Mouse (Mus musculus) embryonic facial prominence, embryonic 13.5 days (tissue): ENCODE measurements around the gene Fam129c. TPM values are rescaled to one million over a fixed set of nuclear protein-coding genes. Genes with fewer than 3 reads are reported as not detected.

Experiments
- ATAC-seq: fragments of 200-750 bp; cut with Nextera tagmentation; 2 replicates; pipeline ENCODE4 v1.8.0; 2017; ENCODE audit warnings: low read depth; ENCODE audit not compliant: insufficient number of reproducible peaks, insufficient read depth, low FRiP score, low TSS enrichment
- H3K27ac ChIP-seq: fragments of 300-500 bp; sonication (generic); 2 replicates; pipeline ENCODE4 v1.5.1; 2015; ENCODE audit warnings: moderate library complexity, mild to moderate bottlenecking, inconsistent platforms
- H3K27me3 ChIP-seq: fragments of 300-500 bp; sonication (generic); 2 replicates; pipeline ENCODE4 v1.6.1; 2015; ENCODE audit warnings: mild to moderate bottlenecking, inconsistent platforms
- H3K36me3 ChIP-seq: fragments of 300-500 bp; sonication (generic); 2 replicates; pipeline ENCODE4 v1.6.1; 2015; ENCODE audit warnings: mild to moderate bottlenecking, inconsistent platforms
- H3K4me1 ChIP-seq: fragments of 300-500 bp; sonication (generic); 2 replicates; pipeline ENCODE4 v1.6.1; 2015; ENCODE audit warnings: inconsistent platforms
- H3K4me2 ChIP-seq: fragments of 300-500 bp; sonication (generic); 2 replicates; pipeline ENCODE4 v1.6.1; 2015; ENCODE audit warnings: moderate library complexity, mild to moderate bottlenecking, inconsistent platforms
- H3K4me3 ChIP-seq: fragments of 300-500 bp; sonication (generic); 2 replicates; pipeline ENCODE4 v1.5.1; 2015; ENCODE audit warnings: mild to moderate bottlenecking, inconsistent platforms
- H3K9ac ChIP-seq: fragments of 300-500 bp; sonication (generic); 2 replicates; pipeline ENCODE4 v1.6.1; 2015; ENCODE audit warnings: mild to moderate bottlenecking, inconsistent platforms
- H3K9me3 ChIP-seq: fragments of 300-500 bp; sonication (generic); 2 replicates; pipeline ENCODE4 v1.6.1; 2016; ENCODE audit warnings: inconsistent platforms
- WGBS: fragments of 180-500 bp; shearing (Covaris S2); methylation state at CpG from one replicate; pipeline ENCODE4 v1.1.7; 2015; ENCODE audit warnings: mixed read lengths; 5-methylcytosine and 5-hydroxymethylcytosine counted together
- polyA plus RNA-seq: library from polyadenylated mRNA; unstranded; fragments of >200 nt; fragmentation: Nextera tagmentation; extraction: Ambion mirVana; gene quantifications from 2 replicates; pipeline ENCODE4 v1.2.1, GENCODE M21; 2015

Fam129c gene
- polyA plus RNA-seq, 1 experiment from 2014 or later, result 4.8 TPM

- Histone ChIP-seq H3K4me2 (no peak overlapping the region), H3K9ac (no peak overlapping the region), H3K27me3 (peaks cover 82% of the 10 kb centered on the region), H3K4me3 (no peak overlapping the region), H3K9me3 (peaks cover 6% of the 10 kb centered on the region), H3K4me1 (peaks cover 18% of the 10 kb centered on the region), H3K27ac (no peak overlapping the region), H3K36me3 (no peaks in the 10 kb centered on the region)
- WGBS, result 81% methylated on average over 4 of the region's 4 CpGs
- ATAC-seq, result no peak
Measured at GRCm38 (mm10) chr8:71563992-71564391, 33.5 kb upstream of the Fam129c start.

DNA sequence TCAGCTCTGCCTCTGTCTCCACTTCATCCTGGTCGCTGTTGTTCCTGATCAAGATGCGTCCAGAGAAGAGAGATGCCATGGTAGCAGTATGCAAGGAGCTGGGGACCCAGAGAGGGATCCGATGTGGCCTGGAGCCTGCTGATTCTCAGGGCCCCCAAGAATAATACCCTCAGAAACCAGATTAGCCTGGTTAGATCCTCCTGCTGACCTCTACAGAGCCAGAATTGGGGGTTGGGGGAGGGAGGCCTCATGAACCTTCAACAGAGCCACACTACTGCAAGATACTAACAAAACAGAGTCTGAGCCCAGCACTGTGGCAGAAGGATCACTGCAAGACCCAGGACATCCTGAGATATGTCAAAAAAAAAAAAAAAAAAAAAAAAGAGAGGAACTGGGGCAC lies 30.9 kb upstream of the Fam129c start, which contains the start of gene Nxnl1:
Nxnl1 (minus strand) TSS at position 101 of the 400 bp plus-strand sequence.
- Histone ChIP-seq H3K4me2 (no peak within 1 kb of the TSS), H3K36me3 (no peaks in the 10 kb centered on the region), H3K27me3 (peaks cover 63% of the 10 kb centered on the region), H3K9me3 (peaks cover 6% of the 10 kb centered on the region), H3K4me1 (peaks cover 28% of the 10 kb centered on the region), H3K27ac (no peak within 1 kb of the TSS), H3K9ac (0 out of 2 replicates have a peak within 1 kb of the TSS, but pooled peaks have one; percentile 21), H3K4me3 (no peak within 1 kb of the TSS)
- 42% methylated on average over 3 of the region's 3 CpGs for WGBS
- ATAC-seq, result no peak

GRCm38 (mm10) chr8:71567587-71567986 lies 29.9 kb upstream of the Fam129c start:
- ATAC-seq, result no peak
- Histone ChIP-seq H3K36me3 (no peaks in the 10 kb centered on the region), H3K27me3 (peaks cover 52% of the 10 kb centered on the region), H3K9ac (no peak overlapping the region), H3K4me3 (no peak overlapping the region), H3K9me3 (peaks cover 6% of the 10 kb centered on the region), H3K27ac (no peak overlapping the region), H3K4me2 (no peak overlapping the region), H3K4me1 (peaks cover 32% of the 10 kb centered on the region)
- 72% methylated on average over 7 of the region's 7 CpGs for WGBS

DNA sequence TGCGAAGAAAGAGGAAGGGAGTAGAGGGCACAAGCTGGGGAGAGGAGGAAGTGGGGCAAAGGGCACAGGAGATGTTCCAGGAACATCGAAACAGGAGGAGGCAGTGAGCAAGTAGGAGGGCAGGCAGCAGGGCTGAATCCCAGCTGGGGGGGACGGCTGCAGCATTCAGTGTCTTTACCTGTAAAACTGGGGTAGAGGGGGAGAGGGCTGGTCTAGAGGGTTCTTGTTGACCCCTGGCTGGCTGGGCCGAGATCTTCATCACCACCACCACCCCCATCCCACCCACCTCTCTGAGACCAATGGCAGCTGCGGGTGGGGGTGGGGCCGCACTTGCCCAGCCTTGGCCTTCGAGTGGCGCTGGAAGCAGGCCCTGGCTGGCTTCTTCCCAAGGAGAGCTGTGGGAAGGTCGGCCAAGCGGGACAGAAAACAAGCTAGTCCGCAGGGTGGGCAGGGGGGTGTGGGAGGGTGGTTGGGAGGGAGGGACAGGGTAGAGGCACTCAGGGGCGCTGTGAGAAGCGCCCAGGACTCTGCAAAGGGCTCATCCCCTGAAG lies 29.0 kb upstream of the Fam129c start, which contains the start of gene Slc27a1:
Slc27a1 (plus strand) TSS at position 496 of the 551 bp plus-strand sequence.
- H3K4me1 ChIP-seq, result peaks cover 34% of the 10 kb centered on the region
- H3K4me2 ChIP-seq, result peak within 1 kb of the TSS; percentile 84
- H3K27ac ChIP-seq, result peak within 1 kb of the TSS; percentile 83
- peaks cover 44% of the 10 kb centered on the region for H3K27me3 ChIP-seq
- peak within 1 kb of the TSS; percentile 61 for H3K4me3 ChIP-seq
- H3K36me3 ChIP-seq, result no peaks in the 10 kb centered on the region
- peaks cover 6% of the 10 kb centered on the region for H3K9me3 ChIP-seq
- WGBS, result 11% methylated on average over 13 of the region's 13 CpGs
- peak within 1 kb of the TSS; percentile 65 for H3K9ac ChIP-seq
- ATAC-seq, result no peak

GRCm38 (mm10) chr8:71568941-71569340 lies 28.5 kb upstream of the Fam129c start:
- peaks cover 5% of the 10 kb centered on the region for H3K9me3 ChIP-seq
- peak overlapping the region; percentile 83 for H3K27ac ChIP-seq
- no peak for ATAC-seq
- no peaks in the 10 kb centered on the region for H3K36me3 ChIP-seq
- peak overlapping the region; percentile 84 for H3K4me2 ChIP-seq
- peaks cover 34% of the 10 kb centered on the region for H3K4me1 ChIP-seq
- WGBS, result 21% methylated on average over 6 of the region's 6 CpGs
- peak overlapping the region; percentile 65; the same call in 1 of the 2 replicates for H3K9ac ChIP-seq
- H3K27me3 ChIP-seq, result peaks cover 39% of the 10 kb centered on the region
- H3K4me3 ChIP-seq, result peak overlapping the region; percentile 61

DNA sequence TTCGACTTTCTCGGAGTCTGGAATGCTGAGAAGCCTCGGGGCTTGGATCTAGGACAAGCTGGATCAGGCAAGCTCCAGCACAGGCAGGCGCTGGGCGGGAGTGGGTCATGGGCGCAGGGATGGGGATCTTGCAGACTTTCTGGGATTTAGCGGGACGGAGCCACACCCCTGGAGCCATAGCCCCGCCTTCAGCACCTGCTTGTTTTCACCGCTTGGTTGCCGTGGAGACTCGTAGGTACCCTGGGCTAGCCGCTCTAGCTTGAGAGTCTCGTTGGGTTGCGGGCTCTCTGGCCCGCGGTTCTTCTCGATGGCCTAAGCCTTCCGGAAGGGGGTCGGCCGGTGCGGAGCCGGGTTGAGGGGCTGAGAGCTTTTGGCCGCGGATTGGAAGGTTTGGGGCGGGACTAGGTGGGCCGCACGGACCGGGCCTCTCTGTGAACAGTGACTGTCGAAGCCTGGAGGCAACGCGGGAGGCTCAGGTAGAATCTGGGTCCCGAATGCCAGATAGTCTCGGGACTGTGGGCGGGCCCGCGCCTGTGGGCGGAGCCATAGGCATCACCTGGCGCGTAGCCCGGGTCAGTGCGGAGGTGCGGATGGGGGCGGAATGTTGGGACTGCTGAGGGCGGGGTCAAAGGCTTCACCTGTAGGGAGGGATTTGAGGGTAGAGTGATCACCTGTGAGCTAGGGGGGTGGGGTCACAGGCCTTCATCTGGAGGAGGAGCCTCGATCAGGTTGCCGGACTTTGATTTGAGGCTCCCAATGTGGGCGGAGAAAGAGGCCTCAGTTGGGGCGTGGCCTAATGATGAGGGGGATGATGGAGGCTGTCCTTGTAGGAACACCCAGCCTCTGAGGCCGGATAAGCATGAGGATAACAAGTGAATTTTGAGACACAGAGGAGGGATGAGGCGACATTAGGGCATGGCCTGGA lies 27.8 kb upstream of the Fam129c start:
- under 1% methylated on average over 51 of the region's 51 CpGs for WGBS
- no peaks in the 10 kb centered on the region for H3K36me3 ChIP-seq
- H3K9ac ChIP-seq, result peak overlapping the region; percentile 65
- no peaks in the 10 kb centered on the region for H3K9me3 ChIP-seq
- H3K4me1 ChIP-seq, result peaks cover 34% of the 10 kb centered on the region
- ATAC-seq, result peak; percentile 63
- H3K27me3 ChIP-seq, result peaks cover 34% of the 10 kb centered on the region
- peak overlapping the region; percentile 61 for H3K4me3 ChIP-seq
- peak overlapping the region; percentile 83 for H3K27ac ChIP-seq
- H3K4me2 ChIP-seq, result peak overlapping the region; percentile 84

DNA sequence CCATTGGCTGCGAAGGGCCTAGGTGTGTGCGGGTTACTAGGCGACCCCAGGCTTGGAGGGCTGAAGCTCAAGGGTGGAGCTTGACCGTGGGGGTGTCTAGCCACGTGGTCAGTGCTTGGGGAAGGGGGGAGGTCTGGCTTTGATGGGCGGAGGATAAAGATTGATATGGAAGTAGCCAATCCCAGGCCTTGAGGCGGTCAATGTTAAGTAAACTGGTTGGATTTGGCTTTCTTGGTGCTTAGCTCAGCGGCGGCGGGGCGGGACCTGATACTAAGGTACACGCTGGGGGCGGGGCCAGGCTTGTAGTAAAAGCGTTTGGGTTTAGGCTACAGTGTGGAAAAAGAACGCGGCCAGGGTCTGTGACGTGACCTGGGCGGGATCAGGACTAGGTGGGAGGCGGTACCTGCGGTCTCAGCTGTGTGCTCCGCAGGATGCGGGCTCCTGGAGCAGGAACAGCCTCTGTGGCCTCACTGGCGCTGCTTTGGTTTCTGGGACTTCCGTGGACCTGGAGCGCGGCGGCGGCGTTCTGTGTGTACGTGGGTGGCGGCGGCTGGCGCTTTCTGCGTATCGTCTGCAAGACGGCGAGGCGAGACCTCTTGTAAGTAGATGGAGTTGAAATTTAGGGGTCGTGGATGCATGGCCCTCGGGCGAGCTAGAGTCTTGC lies 27.0 kb upstream of the Fam129c start:
- no peaks in the 10 kb centered on the region for H3K36me3 ChIP-seq
- WGBS, result under 1% methylated on average over 41 of the region's 41 CpGs
- H3K27ac ChIP-seq, result peak overlapping the region; percentile 83
- peaks cover 34% of the 10 kb centered on the region for H3K4me1 ChIP-seq
- H3K9me3 ChIP-seq, result no peaks in the 10 kb centered on the region
- peak overlapping the region; percentile 84 for H3K4me2 ChIP-seq
- peak overlapping the region; percentile 81 for H3K9ac ChIP-seq
- peak; percentile 89 for ATAC-seq
- H3K27me3 ChIP-seq, result peaks cover 33% of the 10 kb centered on the region
- H3K4me3 ChIP-seq, result peak overlapping the region; percentile 61

DNA sequence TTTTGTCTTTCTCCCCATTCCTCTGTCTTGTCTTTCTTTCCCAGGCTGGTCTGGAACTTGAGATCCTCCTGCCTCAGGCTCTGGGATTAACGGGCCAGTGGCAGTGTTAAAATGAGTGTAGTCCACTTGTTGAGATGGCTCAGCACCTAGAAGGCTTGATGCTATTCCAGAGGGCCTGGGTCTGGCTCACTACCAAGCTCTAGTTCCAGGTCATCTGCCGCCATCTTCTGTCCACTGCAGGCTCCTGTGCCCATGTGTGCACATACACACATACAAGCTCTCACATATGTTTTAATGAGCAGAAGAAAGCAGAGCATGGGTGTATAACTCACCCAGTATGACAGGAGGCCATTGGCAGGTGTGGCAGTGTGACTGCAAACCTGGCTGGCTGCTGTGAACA lies 25.4 kb upstream of the Fam129c start:
- peaks cover 34% of the 10 kb centered on the region for H3K4me1 ChIP-seq
- no peaks in the 10 kb centered on the region for H3K9me3 ChIP-seq
- no peak overlapping the region for H3K4me3 ChIP-seq
- no peak overlapping the region for H3K9ac ChIP-seq
- 83% methylated on average over 2 of the region's 2 CpGs for WGBS
- peak overlapping the region; percentile 84; the same call in 1 of the 2 replicates for H3K4me2 ChIP-seq
- no peaks in the 10 kb centered on the region for H3K36me3 ChIP-seq
- H3K27me3 ChIP-seq, result peaks cover 22% of the 10 kb centered on the region
- H3K27ac ChIP-seq, result no peak overlapping the region
- ATAC-seq, result no peak

GRCm38 (mm10) chr8:71572847-71573633 lies 24.4 kb upstream of the Fam129c start:
- Histone ChIP-seq H3K9ac (peak overlapping the region; percentile 52; the same call in 1 of the 2 replicates), H3K27ac (peak overlapping the region; percentile 16; the same call in 1 of the 2 replicates), H3K9me3 (no peaks in the 10 kb centered on the region), H3K4me1 (peaks cover 34% of the 10 kb centered on the region), H3K4me3 (no peak overlapping the region), H3K27me3 (peaks cover 16% of the 10 kb centered on the region), H3K36me3 (no peaks in the 10 kb centered on the region), H3K4me2 (peak overlapping the region; percentile 24)
- ATAC-seq, result no peak
- WGBS, result 77% methylated on average over 9 of the region's 9 CpGs

DNA sequence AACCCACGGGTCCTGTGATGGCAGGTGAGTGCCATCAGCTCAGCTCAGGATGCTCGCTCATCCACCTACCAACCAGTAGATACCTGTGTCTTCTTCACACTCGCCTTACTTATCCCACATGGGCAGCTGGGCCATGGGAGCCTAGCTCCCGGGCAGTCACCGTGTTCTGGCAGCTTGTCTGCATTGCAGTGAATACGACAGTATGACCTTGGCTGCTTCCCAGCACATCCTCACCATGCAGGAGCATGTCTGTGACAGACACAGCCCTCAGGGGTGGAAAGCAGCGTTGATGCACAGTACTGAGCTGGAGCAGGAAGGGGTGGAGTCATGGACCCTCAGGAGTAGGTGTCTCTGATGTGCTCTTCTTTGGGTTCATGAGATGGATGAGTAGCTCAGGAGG lies 23.0 kb upstream of the Fam129c start:
- H3K27me3 ChIP-seq, result 0 out of 2 replicates have a peak, but pooled peaks cover 3% of the 10 kb centered on the region
- H3K9ac ChIP-seq, result no peak overlapping the region
- no peaks in the 10 kb centered on the region for H3K36me3 ChIP-seq
- WGBS, result 70% methylated on average over 7 of the region's 7 CpGs
- no peak for ATAC-seq
- H3K27ac ChIP-seq, result no peak overlapping the region
- no peak overlapping the region for H3K4me3 ChIP-seq
- no peak overlapping the region for H3K4me2 ChIP-seq
- peaks cover 23% of the 10 kb centered on the region for H3K4me1 ChIP-seq
- no peaks in the 10 kb centered on the region for H3K9me3 ChIP-seq

- Histone ChIP-seq H3K27me3 (no peaks in the 10 kb centered on the region), H3K9me3 (no peaks in the 10 kb centered on the region), H3K9ac (no peak overlapping the region), H3K4me3 (no peak overlapping the region), H3K4me1 (peaks cover 25% of the 10 kb centered on the region), H3K27ac (no peak overlapping the region), H3K4me2 (no peak overlapping the region), H3K36me3 (no peaks in the 10 kb centered on the region; the same call in 1 of the 2 replicates)
- 60% methylated on average over 1 of the region's 1 CpGs for WGBS
- ATAC-seq, result no peak
Measured at GRCm38 (mm10) chr8:71575020-71575419, 22.4 kb upstream of the Fam129c start.
